Mouse (Mus musculus): Measurements from ENCODE around the gene Cntn2. TPM values are rescaled to one million over a fixed set of nuclear protein-coding genes. Genes with fewer than 3 reads are reported as not detected.
"Not testable (repeated sequence)": the region's sequence is repeated elsewhere in the genome, so short reads cannot be mapped to it uniquely, and the experiment has no call there.

Gene Cntn2
- polyA plus RNA-seq, 3 experiments from 2014 or later = not detected

- no peak for ATAC-seq
These were observed 33.3 kb downstream of the Cntn2 start for GRCm38 (mm10) chr1:132509771-132510170.

GRCm38 (mm10) chr1:132506656-132507055 lies 36.4 kb downstream of the Cntn2 start:
- ATAC-seq = no peak

- ATAC-seq = no peak
These were observed 37.0 kb downstream of the Cntn2 start, which contains the start of gene Tmem81 for GRCm38 (mm10) chr1:132506058-132506457. Gene Tmem81 (plus strand): TSS chr1:132506230.

- ATAC-seq = no peak
These were observed 37.9 kb downstream of the Cntn2 start for GRCm38 (mm10) chr1:132505155-132505554.

GRCm38 (mm10) chr1:132500535-132500934 lies 42.5 kb downstream of the Cntn2 start:
- ATAC-seq = no peak

GRCm38 (mm10) chr1:132483759-132484158 lies 59.3 kb downstream of the Cntn2 start:
- no peak for ATAC-seq

- no peak for ATAC-seq
These were observed 59.8 kb downstream of the Cntn2 start for GRCm38 (mm10) chr1:132483234-132483633.

- no peak for ATAC-seq
These were observed 61.4 kb downstream of the Cntn2 start for GRCm38 (mm10) chr1:132481619-132482018.

GRCm38 (mm10) chr1:132479438-132479837 lies 63.6 kb downstream of the Cntn2 start:
- no peak for ATAC-seq

- ATAC-seq = peak; percentile 86
These were observed 65.9 kb downstream of the Cntn2 start, which contains the start of gene Rbbp5 for GRCm38 (mm10) chr1:132476928-132477691. Gene Rbbp5 (plus strand): TSS chr1:132477365.

GRCm38 (mm10) chr1:132476575-132476927 lies 66.5 kb downstream of the Cntn2 start:
- ATAC-seq = peak; percentile 46

GRCm38 (mm10) chr1:132474496-132474895 lies 68.6 kb downstream of the Cntn2 start:
- ATAC-seq = no peak

- no peak for ATAC-seq
These were observed 70.5 kb downstream of the Cntn2 start for GRCm38 (mm10) chr1:132472537-132472936.

- ATAC-seq = no peak
These were observed 71.6 kb downstream of the Cntn2 start for GRCm38 (mm10) chr1:132471499-132471898.

GRCm38 (mm10) chr1:132471032-132471431 lies 72.0 kb downstream of the Cntn2 start:
- ATAC-seq = no peak

GRCm38 (mm10) chr1:132470031-132470430 lies 73.0 kb downstream of the Cntn2 start:
- not testable (repeated sequence) for ATAC-seq

- ATAC-seq = no peak
These were observed 73.5 kb downstream of the Cntn2 start for GRCm38 (mm10) chr1:132469519-132469918.

- no peak for ATAC-seq
These were observed 74.1 kb downstream of the Cntn2 start for GRCm38 (mm10) chr1:132468926-132469325.

- no peak for ATAC-seq
These were observed 78.4 kb downstream of the Cntn2 start for GRCm38 (mm10) chr1:132464651-132465050.

Other genes with a start within 250 kb of the Cntn2 start
- not detected for gene Klhdc8a, start 244.6 kb downstream of the Cntn2 start, polyA plus RNA-seq (2017; shearing (Covaris generic))
- 1 to 10 TPM; 2.2 to 3.0 (median 2.6) TPM for gene Nuak2, start 227.1 kb downstream of the Cntn2 start, polyA plus RNA-seq (2017; shearing (Covaris generic))
- 1 to 10 TPM in 2 of 3 experiments, under 1 TPM in 1; 0.39 to 1.2 (median 1.2) TPM for gene Tmcc2, start 152.0 kb downstream of the Cntn2 start, polyA plus RNA-seq (2017; shearing (Covaris generic))
- 1 to 10 TPM; 1.7 to 9.0 (median 5.9) TPM for gene Dstyk, start 125.7 kb downstream of the Cntn2 start, polyA plus RNA-seq (2017; shearing (Covaris generic))
- gene Rbbp5, start 65.9 kb downstream of the Cntn2 start, polyA plus RNA-seq (2017; shearing (Covaris generic)) = 10 to 100 TPM; 29.5 to 33.6 (median 31.0) TPM
- gene Tmem81, start 37.0 kb downstream of the Cntn2 start, polyA plus RNA-seq (2017; shearing (Covaris generic)) = 1 to 10 TPM; 3.9 to 6.3 (median 6.0) TPM
- gene Nfasc, start 198.5 kb upstream of the Cntn2 start, polyA plus RNA-seq (2017; shearing (Covaris generic)) = not detected